Mouse (Mus musculus) liver, embryonic 15.5 days (tissue): ENCODE data around the gene Elmo1. TPM values are rescaled to one million over a fixed set of nuclear protein-coding genes. Genes with fewer than 3 reads are reported as not detected.

Experiments
- ATAC-seq: fragments of 200-750 bp; cut with Nextera tagmentation; 2 replicates; pipeline ENCODE4 v1.8.0; 2017; ENCODE audit warnings: moderate number of reproducible peaks, mild to moderate bottlenecking, moderate library complexity; ENCODE audit not compliant: insufficient read depth
- H3K27ac ChIP-seq: fragments of 300-500 bp; sonication (generic); replicated peaks from 2 replicates; pipeline ENCODE4 v1.5.1; 2015; ENCODE audit warnings: mild to moderate bottlenecking, inconsistent platforms
- H3K27me3 ChIP-seq: fragments of 300-500 bp; sonication (generic); 2 replicates; pipeline ENCODE4 v1.6.1; 2015; ENCODE audit warnings: mild to moderate bottlenecking, inconsistent platforms
- H3K36me3 ChIP-seq: fragments of 300-500 bp; sonication (generic); replicated peaks from 2 replicates; pipeline ENCODE4 v1.6.1; 2015; ENCODE audit warnings: moderate library complexity, mild to moderate bottlenecking, inconsistent platforms
- H3K4me1 ChIP-seq: fragments of 300-500 bp; sonication (generic); replicated peaks from 2 replicates; pipeline ENCODE4 v1.6.1; 2015; ENCODE audit warnings: inconsistent platforms
- H3K4me2 ChIP-seq: fragments of 300-500 bp; sonication (generic); 2 replicates; pipeline ENCODE4 v1.6.1; 2015; ENCODE audit warnings: moderate library complexity, mild to moderate bottlenecking, inconsistent platforms
- H3K4me3 ChIP-seq: fragments of 300-500 bp; sonication (generic); replicated peaks from 2 replicates; pipeline ENCODE4 v1.5.1; 2015; ENCODE audit warnings: mild to moderate bottlenecking, inconsistent platforms
- H3K9ac ChIP-seq: fragments of 300-500 bp; sonication (generic); 2 replicates; pipeline ENCODE4 v1.6.1; 2015; ENCODE audit warnings: moderate library complexity, mild to moderate bottlenecking, inconsistent platforms
- H3K9me3 ChIP-seq: fragments of 300-500 bp; sonication (generic); replicated peaks from 2 replicates; pipeline ENCODE4 v1.6.1; 2016; ENCODE audit warnings: inconsistent platforms
- WGBS: fragments of 180-500 bp; shearing (Covaris S2); methylation state at CpG from one replicate; pipeline ENCODE4 v1.1.7; 2015; ENCODE audit warnings: mixed read lengths; ENCODE audit not compliant: insufficient replicate concordance; 5-methylcytosine and 5-hydroxymethylcytosine counted together
- polyA plus RNA-seq: library from polyadenylated mRNA; unstranded; fragments of >200 nt; fragmentation: Nextera tagmentation; extraction: Ambion mirVana; gene quantifications from 2 replicates; pipeline ENCODE4 v1.2.1, GENCODE M21; 2015

Gene Elmo1
- polyA plus RNA-seq, 1 experiment from 2014 or later = 4.9 TPM

DNA sequence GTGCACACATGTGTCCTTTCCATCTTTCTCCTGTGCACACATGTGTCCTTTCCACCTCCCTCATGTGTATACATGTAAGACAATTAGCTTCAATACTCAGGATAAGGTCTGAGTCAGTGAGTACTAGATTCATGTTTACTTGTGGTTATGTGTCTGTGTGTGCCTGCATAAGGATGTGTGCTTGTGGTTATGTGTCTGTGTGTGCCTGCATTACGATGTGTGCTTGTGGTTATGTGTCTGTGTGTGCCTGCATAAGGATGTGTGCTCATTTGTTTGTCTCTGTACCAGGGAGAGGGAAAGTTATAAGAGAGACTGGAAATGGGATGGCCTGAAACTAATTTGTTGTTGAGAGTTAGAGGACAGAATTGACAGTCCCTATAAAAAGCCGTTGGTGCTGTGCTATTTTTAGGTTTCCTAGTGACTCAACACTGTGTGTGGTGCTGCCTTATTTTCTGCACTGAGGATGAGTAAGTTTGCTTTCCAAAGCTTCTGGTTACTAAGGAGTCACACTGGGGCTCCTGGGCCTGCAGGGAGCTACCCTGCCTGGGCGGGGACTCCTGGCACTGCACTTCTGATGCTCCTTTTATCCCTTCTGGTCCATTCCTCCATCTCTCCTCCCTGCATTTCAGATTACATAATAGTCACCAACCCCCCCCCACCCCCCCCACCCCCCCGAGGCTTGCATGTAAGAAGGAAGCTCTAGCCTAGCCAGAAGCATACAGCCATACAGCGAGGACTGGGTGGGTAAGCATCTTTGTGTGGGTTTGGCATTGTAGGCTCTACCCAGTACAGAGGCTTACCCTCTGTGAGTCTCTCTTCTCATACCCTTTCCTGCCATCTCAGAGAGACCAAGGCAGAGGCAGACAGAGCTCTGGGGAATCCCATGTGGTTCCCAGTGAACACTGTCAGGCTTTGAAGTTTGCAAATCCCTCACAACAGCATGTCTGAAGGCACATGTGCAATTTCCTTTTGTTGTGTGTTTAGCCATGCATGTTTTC is 216.1 kb downstream of the Elmo1 start:
- no peak overlapping the region for H3K4me3 ChIP-seq
- no peak for ATAC-seq
- H3K4me2 ChIP-seq = no peak overlapping the region
- H3K9ac ChIP-seq = no peak overlapping the region
- no peaks in the 10 kb centered on the region for H3K9me3 ChIP-seq
- WGBS = 43% methylated on average over 5 of the region's 5 CpGs
- no peaks in the 10 kb centered on the region for H3K27me3 ChIP-seq
- H3K4me1 ChIP-seq = no peaks in the 10 kb centered on the region
- H3K36me3 ChIP-seq = no peaks in the 10 kb centered on the region
- H3K27ac ChIP-seq = no peak overlapping the region

- Histone ChIP-seq H3K9me3 (no peaks in the 10 kb centered on the region), H3K4me2 (no peak overlapping the region), H3K27ac (no peak overlapping the region), H3K36me3 (no peaks in the 10 kb centered on the region), H3K4me3 (no peak overlapping the region), H3K27me3 (no peaks in the 10 kb centered on the region), H3K4me1 (no peaks in the 10 kb centered on the region), H3K9ac (no peak overlapping the region)
- WGBS = 50% methylated on average over 2 of the region's 2 CpGs
- no peak for ATAC-seq
Observed at GRCm38 (mm10) chr13:20307381-20307780, 217.0 kb downstream of the Elmo1 start.

- Histone ChIP-seq H3K4me3 (no peak overlapping the region), H3K36me3 (no peaks in the 10 kb centered on the region), H3K27me3 (no peaks in the 10 kb centered on the region), H3K9me3 (no peaks in the 10 kb centered on the region), H3K9ac (no peak overlapping the region), H3K27ac (no peak overlapping the region), H3K4me2 (no peak overlapping the region), H3K4me1 (no peaks in the 10 kb centered on the region)
- WGBS = 11% methylated on average over 3 of the region's 3 CpGs
- no peak for ATAC-seq
Observed at GRCm38 (mm10) chr13:20311612-20312011, 221.2 kb downstream of the Elmo1 start.

DNA sequence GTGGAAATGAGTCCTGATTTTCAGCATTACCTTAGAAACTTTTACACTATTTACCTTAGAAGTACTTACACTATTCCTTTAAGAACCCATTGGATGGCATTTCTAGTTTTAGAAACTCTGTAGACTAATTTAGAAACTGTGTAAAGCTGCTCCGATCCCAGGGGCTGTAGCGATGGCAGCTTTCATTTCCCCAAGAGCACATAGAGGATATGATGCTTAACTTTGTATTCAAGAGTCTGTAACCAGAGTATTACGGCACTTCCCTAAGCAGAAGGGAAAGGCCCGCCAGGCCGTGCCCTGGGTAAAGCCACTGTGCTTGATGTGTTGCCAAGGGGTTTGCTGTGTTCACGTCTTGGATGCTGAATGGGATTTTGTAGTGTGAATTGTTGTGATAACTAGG is 222.9 kb downstream of the Elmo1 start:
- H3K36me3 ChIP-seq = no peaks in the 10 kb centered on the region
- no peak overlapping the region for H3K27ac ChIP-seq
- no peak for ATAC-seq
- H3K4me1 ChIP-seq = no peaks in the 10 kb centered on the region
- no peak overlapping the region for H3K9ac ChIP-seq
- no peaks in the 10 kb centered on the region for H3K9me3 ChIP-seq
- no peak overlapping the region for H3K4me2 ChIP-seq
- no peak overlapping the region for H3K4me3 ChIP-seq
- H3K27me3 ChIP-seq = no peaks in the 10 kb centered on the region
- WGBS = 61% methylated on average over 6 of the region's 6 CpGs

- Histone ChIP-seq H3K4me1 (no peaks in the 10 kb centered on the region), H3K27ac (no peak overlapping the region), H3K27me3 (no peaks in the 10 kb centered on the region), H3K9me3 (no peaks in the 10 kb centered on the region), H3K36me3 (no peaks in the 10 kb centered on the region), H3K4me2 (no peak overlapping the region), H3K4me3 (no peak overlapping the region), H3K9ac (no peak overlapping the region)
- ATAC-seq = no peak
- WGBS = 70% methylated on average over 11 of the region's 11 CpGs
Observed at GRCm38 (mm10) chr13:20316139-20316538, 225.7 kb downstream of the Elmo1 start.

DNA sequence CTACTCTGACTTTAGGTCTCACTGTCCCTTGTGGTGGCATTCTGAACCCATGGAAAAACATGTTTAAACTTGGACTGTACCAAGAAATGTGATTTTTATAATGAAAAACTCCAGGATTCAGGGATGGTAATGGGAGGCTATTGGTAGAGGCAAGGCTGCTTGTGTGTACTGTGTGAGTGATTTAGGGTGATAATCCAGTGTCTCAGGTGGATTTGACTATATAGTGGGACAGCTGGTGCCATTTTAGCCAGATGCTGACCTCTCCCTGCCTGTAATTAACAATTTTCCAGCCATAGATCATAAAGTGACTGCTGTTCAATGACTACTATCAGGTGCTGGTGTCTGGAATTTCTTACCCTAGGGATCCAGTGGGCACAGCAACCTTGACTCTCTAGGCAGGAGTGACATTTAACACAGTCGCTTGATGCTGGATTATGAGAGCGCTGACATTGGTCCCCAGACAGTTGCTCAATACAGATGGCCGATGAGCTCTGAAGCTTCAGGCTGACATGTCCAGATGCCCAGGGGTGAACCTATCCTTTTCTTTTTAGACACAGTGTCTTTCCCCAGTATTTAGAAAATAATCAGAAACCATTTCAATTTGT is 228.3 kb downstream of the Elmo1 start:
- no peaks in the 10 kb centered on the region for H3K27me3 ChIP-seq
- 73% methylated on average over 3 of the region's 3 CpGs for WGBS
- H3K4me2 ChIP-seq = no peak overlapping the region
- ATAC-seq = no peak
- H3K4me1 ChIP-seq = no peaks in the 10 kb centered on the region
- no peaks in the 10 kb centered on the region for H3K9me3 ChIP-seq
- H3K4me3 ChIP-seq = no peak overlapping the region
- H3K9ac ChIP-seq = no peak overlapping the region
- no peaks in the 10 kb centered on the region for H3K36me3 ChIP-seq
- H3K27ac ChIP-seq = no peak overlapping the region

DNA sequence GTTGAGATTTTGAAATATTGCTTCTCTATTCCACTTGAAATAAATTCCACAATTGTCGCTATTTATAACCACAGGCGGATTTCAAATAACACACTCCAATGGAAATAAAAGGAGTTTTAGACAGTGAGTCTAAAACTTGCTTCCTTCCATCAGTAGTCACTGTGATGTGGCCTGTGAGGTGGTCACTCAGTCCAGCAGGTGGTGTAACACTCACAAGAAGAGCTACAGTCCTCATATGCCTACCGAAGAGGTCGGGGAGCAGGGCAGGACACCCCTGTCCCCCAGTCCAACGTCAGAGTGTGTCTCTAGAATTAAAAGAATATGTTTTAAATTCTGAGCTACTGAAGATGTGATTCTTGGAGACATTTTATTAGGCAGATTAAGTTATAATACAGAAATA is 229.8 kb downstream of the Elmo1 start:
- Histone ChIP-seq H3K4me3 (no peak overlapping the region), H3K4me1 (no peaks in the 10 kb centered on the region), H3K27me3 (no peaks in the 10 kb centered on the region), H3K9me3 (no peaks in the 10 kb centered on the region), H3K4me2 (no peak overlapping the region), H3K36me3 (no peaks in the 10 kb centered on the region), H3K27ac (no peak overlapping the region), H3K9ac (no peak overlapping the region)
- 74% methylated on average over 5 of the region's 5 CpGs for WGBS
- no peak for ATAC-seq

DNA sequence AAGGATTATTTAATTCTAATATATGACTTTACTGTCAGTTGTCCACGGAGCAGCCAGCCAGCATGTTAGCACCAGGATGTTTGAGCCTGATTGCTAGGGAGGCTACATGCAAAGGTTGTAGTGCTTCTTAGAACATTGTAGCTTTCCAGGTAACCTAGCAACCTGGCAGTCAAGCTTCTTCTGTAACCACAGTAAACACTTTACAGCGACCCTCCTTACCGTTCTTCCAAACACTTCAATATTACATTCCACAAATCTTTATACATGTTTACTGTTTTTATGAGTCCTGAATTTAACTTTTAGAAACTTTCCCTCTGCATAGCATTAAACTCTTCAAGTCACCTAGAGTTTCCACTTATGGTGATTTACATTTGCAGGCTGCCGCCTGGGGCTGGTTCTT is 233.1 kb downstream of the Elmo1 start:
- H3K4me3 ChIP-seq = no peak overlapping the region
- H3K27me3 ChIP-seq = no peaks in the 10 kb centered on the region
- H3K9ac ChIP-seq = no peak overlapping the region
- no peak overlapping the region for H3K4me2 ChIP-seq
- no peaks in the 10 kb centered on the region for H3K4me1 ChIP-seq
- no peak overlapping the region for H3K27ac ChIP-seq
- no peaks in the 10 kb centered on the region for H3K36me3 ChIP-seq
- ATAC-seq = no peak
- H3K9me3 ChIP-seq = no peaks in the 10 kb centered on the region
- 68% methylated on average over 4 of the region's 4 CpGs for WGBS

- H3K4me2 ChIP-seq = no peak overlapping the region
- H3K9me3 ChIP-seq = no peaks in the 10 kb centered on the region
- H3K27me3 ChIP-seq = no peaks in the 10 kb centered on the region
- no peaks in the 10 kb centered on the region for H3K36me3 ChIP-seq
- WGBS = 59% methylated on average over 4 of the region's 4 CpGs
- no peak overlapping the region for H3K4me3 ChIP-seq
- H3K9ac ChIP-seq = no peak overlapping the region
- no peak for ATAC-seq
- H3K4me1 ChIP-seq = no peaks in the 10 kb centered on the region
- no peak overlapping the region for H3K27ac ChIP-seq
Observed at GRCm38 (mm10) chr13:20327064-20327463, 236.7 kb downstream of the Elmo1 start.

GRCm38 (mm10) chr13:20327975-20328374 is 237.6 kb downstream of the Elmo1 start:
- no peak overlapping the region for H3K4me2 ChIP-seq
- H3K4me3 ChIP-seq = no peak overlapping the region
- no peak overlapping the region for H3K9ac ChIP-seq
- no peaks in the 10 kb centered on the region for H3K36me3 ChIP-seq
- H3K9me3 ChIP-seq = no peaks in the 10 kb centered on the region
- no peak overlapping the region for H3K27ac ChIP-seq
- H3K27me3 ChIP-seq = no peaks in the 10 kb centered on the region
- ATAC-seq = no peak
- no peaks in the 10 kb centered on the region for H3K4me1 ChIP-seq
- 42% methylated on average over 3 of the region's 3 CpGs for WGBS

DNA sequence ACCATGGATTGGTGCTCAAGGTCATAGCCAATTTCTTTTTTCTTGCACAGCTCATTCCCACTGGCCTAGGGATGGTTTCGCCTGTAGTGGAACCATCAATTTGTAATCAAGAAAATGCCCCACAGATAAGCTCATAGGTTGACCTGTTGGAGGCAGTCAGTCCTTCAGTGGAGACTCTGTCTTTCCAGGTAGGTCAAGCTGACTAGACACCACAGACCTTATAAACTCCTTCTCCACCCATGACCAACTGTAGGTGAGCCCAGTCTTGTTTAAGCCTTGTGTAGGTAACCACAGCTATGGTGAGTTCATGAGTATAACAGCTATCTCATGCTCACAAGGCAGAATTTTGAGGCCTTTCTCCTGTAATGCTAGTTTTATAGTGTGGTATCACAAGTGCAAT is 238.3 kb downstream of the Elmo1 start:
- Histone ChIP-seq H3K4me1 (no peaks in the 10 kb centered on the region), H3K9me3 (no peaks in the 10 kb centered on the region), H3K9ac (no peak overlapping the region), H3K4me3 (no peak overlapping the region), H3K36me3 (no peaks in the 10 kb centered on the region), H3K27me3 (no peaks in the 10 kb centered on the region), H3K27ac (no peak overlapping the region), H3K4me2 (no peak overlapping the region)
- WGBS = 68% methylated on average over 1 of the region's 1 CpGs
- ATAC-seq = no peak
